8 mouse cellular contexts compared by ENCODE assay signal in genomic region chr13:91807874-91808575, GRCm38 (mm10). TPM values are rescaled to one million over a fixed set of nuclear protein-coding genes. Genes with fewer than 3 reads are reported as not detected.
A peak's percentile ranks its signal among the peaks of the same experiment; 100 is the strongest.
DNase-seq lines count a peak whose midpoint lies in the region; ATAC-seq and TF ChIP-seq lines count a peak whose summit lies in the region.

No protein-coding gene starts in this region.

- peak overlapping the region; percentile 87 for H3K27ac ChIP-seq in embryonic facial prominence, embryonic 15.5 days (replicated peaks)

- ATAC-seq in embryonic facial prominence, embryonic 15.5 days (ENCODE audit: insufficient number of reproducible peaks, low FRiP score, low TSS enrichment, low read depth): no peak

- H3K36me3 ChIP-seq in embryonic facial prominence, embryonic 15.5 days: peaks cover 17% of the 10 kb centered on the region

- H3K4me1 ChIP-seq in lung, adult 2 months (ENCODE audit: control insufficient read depth, insufficient read depth, low read length): peaks cover 4% of the 10 kb centered on the region; the same call in 1 of the 2 replicates
- H3K4me1 ChIP-seq in embryonic facial prominence, embryonic 15.5 days: peaks cover 5% of the 10 kb centered on the region; the same call in 1 of the 2 replicates

- no peak for TF ChIP-seq POLR2A in lung, adult 2 months (IDR thresholded peaks at IDR 0.05; ENCODE audit: borderline replicate concordance, extremely low read depth, low read depth, low read length)

- peak overlapping the region; percentile 54 for H3K4me2 ChIP-seq in embryonic facial prominence, embryonic 15.5 days (replicated peaks)

- whole genome bisulfite sequencing in lung, adult 2 months: 19% methylated on average over 20 of the region's 20 CpGs
- 30% methylated on average over 20 of the region's 20 CpGs for WGBS in embryonic facial prominence, embryonic 15.5 days

- H3K9me3 ChIP-seq in embryonic facial prominence, embryonic 15.5 days (replicated peaks): no peaks in the 10 kb centered on the region

- H3K27me3 ChIP-seq in embryonic facial prominence, embryonic 15.5 days: no peaks in the 10 kb centered on the region

- peak; percentile 9 for DNase-seq in lung, adult 2 months
- no peak for DNase-seq in lung, postnatal 14 days
- peak; percentile 27 for DNase-seq in R1 (ENCODE audit: low read depth, low spot score)
- peak; percentile 33 to 46 for DNase-seq in kidney, postnatal 4 days
- DNase-seq in neural tube, embryonic 10.5 days (ENCODE audit: extremely low spot score, low spot score): peak; percentile 26
- no peak for DNase-seq in frontal cortex, postnatal 14 days (ENCODE audit: low spot score in 2 of 2)
- DNase-seq in gastrocnemius, postnatal 10 days: no peak

- peak overlapping the region; percentile 97 for H3K4me3 ChIP-seq in lung, adult 2 months (replicated peaks; ENCODE audit: extremely low read depth, low read depth, low read length)
- peak overlapping the region; percentile 69 for H3K4me3 ChIP-seq in embryonic facial prominence, embryonic 15.5 days (replicated peaks)

- no peak for TF ChIP-seq CTCF in lung, adult 2 months (IDR thresholded peaks at IDR 0.05; ENCODE audit: insufficient read depth, low read length)

- peak overlapping the region; percentile 84 for H3K9ac ChIP-seq in embryonic facial prominence, embryonic 15.5 days

RNA-seq across cellular contexts. Expression of gene Zcchc9, which starts 0.5 kb away (rescaled TPM):
- polyA plus RNA-seq in lung, adult 2 months (2012; rRNA removed): 5.9 and 11.3 TPM in 2 replicates
- 34.7 and 39.0 TPM in 2 replicates for polyA plus RNA-seq in embryonic facial prominence, embryonic 15.5 days (2015; fragmentation: Nextera tagmentation; extraction: Ambion mirVana)
- total RNA-seq in gastrocnemius, postnatal 10 days (2021): 10 to 100 TPM; 13.9 to 17.0 TPM

Comparison
In these comparisons a context has a peak if more than half of its experiments do, and no peak if none do; other contexts are left out.
1. DNase-seq: peak in lung, adult 2 months (single experiment), R1 (single experiment), kidney, postnatal 4 days (2 of 2) and neural tube, embryonic 10.5 days (single experiment); none in lung, postnatal 14 days (single experiment), frontal cortex, postnatal 14 days (0 of 2) and gastrocnemius, postnatal 10 days (single experiment).